Mouse (Mus musculus): ENCODE measurements around the gene Ddit4. TPM values are rescaled to one million over a fixed set of nuclear protein-coding genes. Genes with fewer than 3 reads are reported as not detected.
"Not testable (repeated sequence)": the region's sequence is repeated elsewhere in the genome, so short reads cannot be mapped to it uniquely, and the experiment has no call there.

Ddit4 gene
- total RNA-seq (2021): 10 to 100 TPM; 46.9 to 71.1 TPM
- long read RNA-seq, experiment 1, partial matches to known transcripts: 0 of 6 reads
- long read RNA-seq, experiment 1, other reads (novel, unspliced or antisense): 2 of 6 reads
- long read RNA-seq, experiment 2, partial matches to known transcripts: 0 of 4 reads
- long read RNA-seq, experiment 2, other reads (novel, unspliced or antisense): 2 of 4 reads

DNA sequence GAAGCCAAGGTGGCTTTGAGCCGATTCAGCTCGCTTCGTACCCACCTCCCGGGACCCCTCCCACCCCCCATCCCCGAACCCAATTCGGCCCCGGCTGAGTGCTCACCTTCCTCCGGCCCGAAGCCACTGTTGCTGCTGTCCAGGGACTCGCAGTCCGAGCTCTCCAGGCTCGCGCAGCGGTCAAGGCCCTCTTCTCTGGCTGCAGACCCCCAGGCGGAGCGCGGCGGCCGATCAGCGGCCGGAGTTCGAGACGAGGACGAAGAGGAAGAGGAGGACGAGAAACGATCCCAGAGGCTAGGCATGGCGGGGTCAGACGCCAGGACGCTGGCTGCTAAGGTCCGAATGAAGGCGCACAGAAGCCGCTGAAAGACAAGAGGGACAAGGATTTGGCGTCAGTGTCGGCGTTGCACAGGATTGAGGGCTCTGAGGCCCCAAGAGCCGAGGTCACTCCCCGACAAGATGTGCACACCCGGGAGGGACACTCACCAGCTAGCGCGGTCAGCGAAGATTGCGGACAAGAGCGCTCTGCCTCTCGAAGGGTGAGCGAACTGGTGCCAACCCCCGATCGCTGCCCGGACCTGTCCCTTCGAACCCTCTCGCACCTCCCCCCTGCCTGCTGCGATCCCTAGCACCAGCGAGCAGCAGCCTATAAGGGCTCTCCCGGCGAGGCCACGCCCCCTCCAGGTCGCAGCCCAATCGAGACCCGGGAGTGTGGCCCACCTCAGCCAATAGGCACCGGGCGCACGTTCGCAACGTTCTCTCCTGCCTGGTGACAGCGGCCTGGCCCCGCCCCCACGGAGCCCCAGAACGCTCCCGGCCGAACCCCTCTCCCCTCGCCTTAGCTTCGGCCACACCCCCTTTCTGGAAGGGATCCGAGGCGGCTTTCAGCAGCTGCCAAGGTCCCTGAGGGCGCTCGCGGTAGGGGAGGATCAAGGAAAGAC, at the start of gene Ddit4:
Gene Ddit4, minus strand, starts transcription at position 624 of the 941 bp plus-strand sequence.
- H3K27ac ChIP-seq: peak within 1 kb of the TSS; percentile 99
- peak within 1 kb of the TSS; percentile 99 for H3K4me3 ChIP-seq
- intact Hi-C loops (cut with DNase I): loop anchor here (1.0 kb wide), 2 partner anchors 18 to 51 kb away; partner anchors contain the start of gene Ascc1
- peak; percentile 99 to 100 for DNase-seq (ENCODE audit: extremely low spot score in 1 of 2, low spot score in 2 of 2)
- TF ChIP-seq CTCF (IDR thresholded peaks at IDR 0.05): no peak

DNA sequence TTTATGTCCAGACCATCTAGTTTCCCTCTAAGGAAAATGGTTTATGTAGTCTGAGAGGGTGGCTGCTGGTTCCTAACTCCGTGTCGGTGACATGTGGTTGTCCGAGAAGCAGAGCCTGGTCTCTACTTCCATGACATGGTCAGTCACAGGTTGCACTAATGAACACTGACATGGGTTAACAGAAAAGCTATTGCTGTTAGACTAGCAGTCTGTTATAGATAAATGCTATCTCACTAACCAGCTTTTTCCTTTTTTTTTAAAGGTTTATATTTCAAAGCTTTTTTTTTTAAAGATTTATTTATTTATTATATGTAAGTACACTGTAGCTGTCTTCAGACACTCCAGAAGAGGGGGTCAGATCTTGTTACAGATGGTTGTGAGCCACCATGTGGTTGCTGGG, 47.4 kb upstream of the Ddit4 start:
- intact Hi-C loops (cut with DNase I): no loop called here
- no peak for DNase-seq (ENCODE audit: extremely low spot score in 1 of 2, low spot score in 2 of 2)
- no peak overlapping the region for H3K4me3 ChIP-seq
- no peak for TF ChIP-seq CTCF (IDR thresholded peaks at IDR 0.05)
- no peak overlapping the region for H3K27ac ChIP-seq

DNA sequence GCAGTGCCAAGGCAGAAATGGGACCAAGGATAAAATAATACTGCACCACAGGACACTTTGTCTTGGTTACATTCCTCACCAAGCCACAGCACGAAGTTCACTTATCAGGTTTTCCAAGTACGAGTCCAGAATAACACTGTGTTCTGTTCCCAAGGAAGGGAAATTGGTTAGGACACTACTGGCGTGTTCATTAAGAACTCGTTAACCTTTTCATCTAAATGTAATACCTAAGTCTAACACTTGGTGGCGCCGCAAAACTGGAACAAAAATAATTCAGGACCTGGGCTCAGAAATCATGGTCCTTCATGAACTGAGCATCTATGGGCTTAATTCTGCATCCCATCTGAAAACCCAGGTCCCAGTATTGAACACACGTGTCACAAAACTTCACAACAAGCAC, 46.0 kb upstream of the Ddit4 start:
- Histone ChIP-seq H3K4me3 (no peak overlapping the region), H3K27ac (no peak overlapping the region)
- intact Hi-C loops (cut with DNase I): loop anchor here (2.0 kb wide), 1 partner anchor 69 kb away; no protein-coding TSS in a partner anchor
- peak; percentile 43 to 47 for DNase-seq (ENCODE audit: extremely low spot score in 1 of 2, low spot score in 2 of 2)
- peak; percentile 80 for TF ChIP-seq CTCF (IDR thresholded peaks at IDR 0.05)

DNA sequence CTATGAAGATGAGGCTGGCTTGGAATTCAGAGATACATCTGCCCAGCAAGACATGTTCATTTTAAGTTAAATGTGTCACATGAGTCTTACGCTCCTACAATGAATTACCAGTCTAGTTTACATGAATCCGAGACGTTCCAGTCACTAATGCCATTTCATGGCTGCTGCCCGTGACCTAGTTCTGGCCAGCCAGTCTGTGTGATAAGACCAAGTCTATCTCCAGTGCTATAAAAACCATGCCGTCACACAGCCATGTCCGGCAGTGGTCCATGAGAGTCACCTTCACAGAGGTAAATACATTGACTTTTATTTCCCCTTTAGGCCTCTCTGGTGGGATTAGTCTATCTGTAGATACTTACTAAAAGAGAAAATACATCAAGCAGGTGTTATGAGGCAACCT, 44.3 kb upstream of the Ddit4 start:
- intact Hi-C loops (cut with DNase I): loop anchor here (2.0 kb wide), 1 partner anchor 71 kb away; no protein-coding TSS in a partner anchor

DNA sequence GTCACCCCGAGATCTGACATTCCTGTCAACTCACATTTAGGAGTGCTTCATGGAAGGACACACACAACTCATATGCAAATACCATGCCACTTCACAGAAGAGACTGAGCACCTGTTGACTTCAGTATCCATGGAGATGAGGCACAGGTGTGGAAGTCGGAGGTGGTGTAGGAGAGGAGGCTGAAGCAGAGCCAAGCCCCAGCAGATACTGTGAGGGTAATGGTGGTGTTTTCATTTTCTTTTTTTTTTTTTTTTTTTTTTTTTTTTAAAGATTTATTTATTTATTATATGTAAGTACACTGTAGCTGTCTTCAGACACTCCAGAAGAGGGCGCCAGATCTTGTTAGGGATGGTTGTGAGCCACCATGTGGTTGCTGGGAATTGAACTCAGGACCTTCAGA, 42.2 kb upstream of the Ddit4 start:
- intact Hi-C loops (cut with DNase I); H3K27ac ChIP-seq; DNase-seq (ENCODE audit: extremely low spot score in 1 of 2, low spot score in 2 of 2); H3K4me3 ChIP-seq: not testable (repeated sequence)

More for the DNA sequence above, 44.3 kb upstream of the Ddit4 start:
- DNase-seq (ENCODE audit: extremely low spot score in 1 of 2, low spot score in 2 of 2): no peak
- no peak for TF ChIP-seq CTCF (IDR thresholded peaks at IDR 0.05)
- H3K4me3 ChIP-seq: no peak overlapping the region
- H3K27ac ChIP-seq: no peak overlapping the region

DNA sequence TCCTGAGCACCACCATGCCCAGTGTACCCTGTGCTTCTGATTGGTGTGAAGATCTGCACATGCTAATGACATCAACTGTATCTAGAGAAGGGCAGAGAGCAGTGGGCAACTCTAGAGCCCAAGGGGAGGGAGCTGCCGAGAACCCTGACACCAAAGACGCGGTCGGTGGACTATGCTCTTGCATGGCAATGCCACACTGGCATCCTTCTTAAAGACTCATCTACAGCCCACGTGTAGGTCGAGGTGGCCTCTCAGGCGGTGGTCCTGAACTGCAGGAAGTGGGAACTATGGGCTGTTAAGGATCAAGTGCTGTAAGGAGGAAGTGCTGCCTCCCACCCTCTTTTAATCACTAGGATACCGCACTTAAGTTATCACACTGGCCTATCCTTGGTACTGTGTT, 40.4 kb upstream of the Ddit4 start:
- Histone ChIP-seq H3K4me3 (no peak overlapping the region), H3K27ac (no peak overlapping the region)
- no peak for TF ChIP-seq CTCF (IDR thresholded peaks at IDR 0.05)
- intact Hi-C loops (cut with DNase I): no loop called here
- DNase-seq (ENCODE audit: extremely low spot score in 1 of 2, low spot score in 2 of 2): no peak

DNA sequence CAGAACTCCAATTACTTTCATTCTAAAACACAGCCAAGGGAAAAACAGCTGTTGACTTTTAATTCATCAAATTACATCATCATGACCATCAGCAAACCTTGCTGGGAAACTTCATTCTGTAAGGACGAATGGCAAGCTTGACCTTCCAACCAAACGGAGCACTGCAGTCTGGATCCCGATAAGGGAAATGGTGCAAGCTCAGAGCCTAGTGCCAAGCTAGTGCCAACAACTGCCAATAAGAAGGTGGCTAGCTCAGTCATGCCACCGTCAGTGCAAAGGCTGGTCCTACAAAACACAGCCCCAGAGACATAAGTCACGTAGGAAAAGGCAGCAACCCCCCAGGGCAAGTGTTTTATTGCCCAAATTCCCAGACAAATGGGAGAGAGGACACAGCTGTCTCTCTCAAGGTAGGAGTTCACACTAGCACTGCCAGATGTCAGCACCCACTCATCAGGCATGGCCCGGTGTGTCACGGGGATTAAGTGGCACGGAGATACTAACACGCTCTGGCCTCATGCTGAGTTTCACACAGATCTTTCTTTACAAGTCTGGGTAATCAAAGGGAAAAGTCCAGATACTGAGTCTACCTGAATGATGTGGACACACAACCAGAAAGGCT, 39.7 kb upstream of the Ddit4 start:
- no peak for DNase-seq (ENCODE audit: extremely low spot score in 1 of 2, low spot score in 2 of 2)
- Histone ChIP-seq H3K4me3 (no peak overlapping the region), H3K27ac (no peak overlapping the region)
- no peak for TF ChIP-seq CTCF (IDR thresholded peaks at IDR 0.05)
- intact Hi-C loops (cut with DNase I): no loop called here

DNA sequence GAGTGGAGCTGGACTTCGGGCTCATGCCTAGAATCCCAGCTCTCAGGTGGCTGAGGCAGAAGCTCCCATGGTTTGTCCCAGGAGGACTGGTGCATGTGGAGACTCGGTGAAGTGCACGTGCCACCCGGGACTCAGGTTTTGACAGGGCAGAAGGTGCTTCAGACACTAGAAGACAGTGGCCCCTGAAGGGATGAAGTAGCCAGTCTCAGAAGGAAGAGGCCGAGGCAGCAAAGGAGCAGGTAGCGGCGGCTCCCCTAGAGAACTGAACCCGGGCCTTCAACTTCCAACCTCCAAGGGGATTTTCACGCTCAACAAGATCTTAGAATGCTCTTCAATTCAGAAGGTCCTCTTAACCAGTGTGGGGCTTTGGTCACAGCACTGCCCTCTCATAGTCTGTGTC, 38.8 kb upstream of the Ddit4 start:
- Histone ChIP-seq H3K27ac (no peak overlapping the region), H3K4me3 (no peak overlapping the region)
- no peak for DNase-seq (ENCODE audit: extremely low spot score in 1 of 2, low spot score in 2 of 2)
- intact Hi-C loops (cut with DNase I): no loop called here
- no peak for TF ChIP-seq CTCF (IDR thresholded peaks at IDR 0.05)

DNA sequence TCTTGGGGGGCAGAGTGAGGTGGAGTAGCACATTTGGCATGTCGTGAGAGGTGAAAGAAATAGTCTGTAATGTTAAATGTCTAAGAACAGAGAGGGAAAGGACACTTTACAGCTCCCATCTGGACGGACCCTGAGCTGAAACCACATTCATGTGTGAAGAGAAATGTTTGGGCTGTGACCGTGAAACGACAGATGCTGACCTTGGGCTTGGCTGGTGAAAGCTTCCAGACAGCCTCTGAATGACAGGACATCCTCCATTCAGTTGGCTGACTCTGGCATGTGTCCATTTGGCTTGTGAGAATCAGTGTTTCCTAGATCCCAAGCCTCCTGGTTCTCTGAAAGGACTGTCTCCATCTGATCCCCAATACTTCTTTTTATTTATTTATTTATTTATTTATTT, 36.4 kb upstream of the Ddit4 start:
- Histone ChIP-seq H3K27ac (no peak overlapping the region), H3K4me3 (no peak overlapping the region)
- DNase-seq (ENCODE audit: extremely low spot score in 1 of 2, low spot score in 2 of 2): no peak
- TF ChIP-seq CTCF (IDR thresholded peaks at IDR 0.05): no peak
- intact Hi-C loops (cut with DNase I): no loop called here

DNA sequence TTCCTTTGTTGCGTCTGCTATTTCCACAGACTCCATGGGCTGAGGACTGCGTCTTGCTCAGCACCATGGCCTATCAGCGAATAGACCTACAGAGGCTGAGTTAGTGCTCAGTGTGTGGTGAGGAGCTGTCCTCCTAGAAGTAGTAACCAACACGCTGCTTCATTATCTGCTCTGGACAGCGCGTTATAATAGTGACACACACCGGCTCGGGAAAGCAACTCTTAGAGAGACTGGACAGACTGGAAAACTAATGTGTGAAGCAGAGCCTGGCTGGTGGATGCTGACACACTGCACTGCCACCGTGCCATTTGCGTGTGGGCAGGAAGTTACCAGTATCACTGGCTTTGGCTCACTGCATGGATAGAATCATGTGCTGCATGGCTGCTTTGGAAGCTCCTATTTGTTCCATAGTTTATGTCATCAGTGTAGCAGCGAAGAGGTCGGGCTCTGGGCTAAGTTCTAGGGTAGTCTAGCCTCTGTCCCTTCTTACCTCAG, 30.8 kb upstream of the Ddit4 start:
- DNase-seq (ENCODE audit: extremely low spot score in 1 of 2, low spot score in 2 of 2): no peak

DNA sequence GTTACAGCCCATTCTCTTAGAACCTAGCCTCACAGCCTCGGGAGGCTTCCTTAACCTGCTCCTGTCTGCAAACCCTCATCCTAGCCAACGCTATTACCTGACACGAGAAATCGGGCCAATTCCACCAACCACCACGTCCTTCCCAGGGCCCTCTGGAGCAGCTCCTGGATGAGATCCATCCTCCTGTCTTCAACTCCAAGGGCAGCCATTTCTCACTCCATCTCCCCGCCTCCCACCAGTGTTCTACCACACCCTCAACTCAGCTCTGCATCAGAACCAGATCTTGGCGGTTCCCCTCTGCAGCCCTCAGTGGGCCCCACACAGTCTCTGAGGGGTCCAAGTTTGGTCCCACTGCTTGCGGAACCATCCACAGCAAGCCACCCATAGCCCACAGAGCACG, 30.2 kb upstream of the Ddit4 start:
- H3K4me3 ChIP-seq: no peak overlapping the region
- intact Hi-C loops (cut with DNase I): no loop called here
- peak overlapping the region; percentile 40 for H3K27ac ChIP-seq
- no peak for DNase-seq (ENCODE audit: extremely low spot score in 1 of 2, low spot score in 2 of 2)
- no peak for TF ChIP-seq CTCF (IDR thresholded peaks at IDR 0.05)

More for the DNA sequence above, 30.8 kb upstream of the Ddit4 start:
- TF ChIP-seq CTCF (IDR thresholded peaks at IDR 0.05): no peak
- intact Hi-C loops (cut with DNase I): no loop called here
- Histone ChIP-seq H3K4me3 (no peak overlapping the region), H3K27ac (peak overlapping the region; percentile 40; the same call in 1 of the 2 replicates)

DNA sequence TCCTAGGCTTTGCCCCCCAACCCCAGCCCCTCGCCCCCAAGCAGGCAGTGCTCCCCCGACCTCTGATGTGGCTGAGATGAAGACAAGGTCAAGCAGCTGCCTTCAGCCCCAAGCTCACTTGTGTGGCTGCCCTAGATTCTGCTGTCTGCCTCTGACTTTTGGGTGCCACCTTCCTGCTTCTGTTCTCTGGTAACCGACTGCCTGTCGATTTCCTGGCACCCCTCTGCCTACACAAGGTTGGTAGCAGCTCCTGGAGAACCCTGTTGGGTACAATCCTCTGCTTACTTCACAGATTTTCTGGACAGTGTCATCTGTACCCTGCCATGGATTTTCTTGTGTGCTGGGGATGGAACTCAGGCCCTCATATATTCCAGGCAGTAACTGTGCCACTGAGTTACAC, 29.7 kb upstream of the Ddit4 start:
- intact Hi-C loops (cut with DNase I): no loop called here

More for the DNA sequence above, 29.7 kb upstream of the Ddit4 start:
- no peak for DNase-seq (ENCODE audit: extremely low spot score in 1 of 2, low spot score in 2 of 2)
- H3K27ac ChIP-seq: peak overlapping the region; percentile 40
- no peak overlapping the region for H3K4me3 ChIP-seq
- no peak for TF ChIP-seq CTCF (IDR thresholded peaks at IDR 0.05)
